Mouse (Mus musculus): ENCODE measurements at regions not wholly inside any gene's neighbourhood (a gene's known extent, or its start where the extent isn't known, plus 50 kb on each side); places are given as distances from the start of the nearest gene placed in this dataset.

DNA sequence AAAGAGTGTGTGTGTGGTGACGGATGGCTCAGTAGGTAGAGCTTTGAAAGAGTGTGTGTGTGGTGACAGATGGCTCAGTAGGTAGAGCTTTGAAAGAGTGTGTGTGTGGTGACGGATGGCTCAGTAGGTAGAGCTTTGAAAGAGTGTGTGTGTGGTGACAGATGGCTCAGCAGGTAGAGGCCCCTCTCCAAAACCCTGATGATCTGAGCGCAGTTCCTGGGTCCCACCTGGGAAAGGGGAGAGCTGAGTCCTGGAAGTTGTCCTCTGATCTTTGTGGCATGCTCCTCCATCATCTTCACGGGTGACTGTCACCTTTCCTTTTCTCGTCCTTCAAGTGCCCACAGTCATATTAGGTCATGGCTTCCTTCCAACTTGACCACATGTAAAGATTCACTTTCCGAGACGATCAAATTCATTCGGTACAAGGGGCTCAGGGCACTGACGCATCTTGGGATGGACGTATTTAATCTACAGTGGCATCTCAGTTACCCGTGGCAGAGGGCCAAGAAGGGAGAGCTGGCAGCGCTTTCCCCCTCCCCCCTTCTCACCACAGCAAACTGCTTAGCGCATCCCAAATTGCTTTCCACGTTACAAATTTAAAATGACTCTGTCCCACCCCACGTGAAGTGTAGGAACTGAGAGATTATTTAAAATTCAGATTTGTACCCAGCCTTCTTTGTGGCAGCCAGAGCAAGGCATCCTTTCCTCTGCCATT, 363.5 kb downstream of the Med10 start:
- POLR2A ChIA-PET = no interaction called here
- no peak for TF ChIP-seq CTCF (IDR thresholded peaks at IDR 0.05)
- DNase-seq (ENCODE audit: low read depth, low spot score) = no peak
- H3K27me3 ChIP-seq = no peaks in the 10 kb centered on the region
- no peak for ATAC-seq
- in situ Hi-C loops (cut with MboI; ENCODE audit: low pct_unique_long_range_greater_than_20kb) = no loop called here
- CTCF ChIA-PET = no interaction called here

DNA sequence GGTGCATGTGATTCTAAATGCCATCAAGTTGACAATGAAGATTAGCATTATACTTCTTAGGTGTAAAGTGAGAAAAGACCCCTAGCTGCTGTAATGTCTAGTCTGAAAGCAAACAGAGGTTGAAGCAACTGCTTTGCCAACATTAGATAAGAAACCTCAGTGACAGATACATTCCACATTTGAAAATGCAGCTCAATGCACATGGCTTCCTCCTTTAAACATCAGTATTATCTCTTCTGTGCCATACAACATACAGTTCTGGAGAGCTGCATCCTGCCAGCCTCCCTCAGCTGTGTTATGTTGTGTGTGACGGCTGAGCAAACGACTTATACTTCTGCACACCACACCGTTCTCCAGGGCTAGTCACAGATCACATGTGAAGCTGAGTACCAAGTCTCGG, 365.6 kb downstream of the Med10 start:
- ATAC-seq (no peak), DNase-seq (ENCODE audit: low read depth, low spot score) (no peak)
- no peaks in the 10 kb centered on the region for H3K27me3 ChIP-seq
- ChIA-PET CTCF (no interaction called here), POLR2A (no interaction called here)
- TF ChIP-seq CTCF (IDR thresholded peaks at IDR 0.05) = no peak
- in situ Hi-C loops (cut with MboI; ENCODE audit: low pct_unique_long_range_greater_than_20kb) = no loop called here

DNA sequence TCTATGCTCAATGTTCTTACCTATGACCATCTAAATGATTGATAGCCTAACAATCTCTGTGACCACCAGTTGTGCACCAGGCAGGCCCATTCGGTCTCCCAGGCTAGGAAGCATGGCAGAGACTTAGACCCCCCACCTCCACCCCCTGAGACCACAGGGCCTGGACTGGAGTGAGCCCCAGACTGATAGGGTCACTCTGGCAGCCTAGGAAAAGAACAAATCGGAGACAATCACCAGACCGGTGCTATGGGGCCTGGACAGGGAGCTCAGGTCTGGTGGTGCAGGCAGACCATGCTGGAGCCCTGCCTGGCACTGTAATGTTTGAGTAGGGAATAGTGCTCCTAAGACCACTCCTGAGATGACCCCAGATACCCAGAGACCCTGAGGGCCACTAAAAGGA, 366.7 kb downstream of the Med10 start:
- ATAC-seq = no peak
- POLR2A ChIA-PET = no interaction called here
- TF ChIP-seq CTCF (IDR thresholded peaks at IDR 0.05) = no peak
- no peak for DNase-seq (ENCODE audit: low read depth, low spot score)
- in situ Hi-C loops (cut with MboI; ENCODE audit: low pct_unique_long_range_greater_than_20kb) = no loop called here
- H3K27me3 ChIP-seq = no peaks in the 10 kb centered on the region
- CTCF ChIA-PET = no interaction called here

DNA sequence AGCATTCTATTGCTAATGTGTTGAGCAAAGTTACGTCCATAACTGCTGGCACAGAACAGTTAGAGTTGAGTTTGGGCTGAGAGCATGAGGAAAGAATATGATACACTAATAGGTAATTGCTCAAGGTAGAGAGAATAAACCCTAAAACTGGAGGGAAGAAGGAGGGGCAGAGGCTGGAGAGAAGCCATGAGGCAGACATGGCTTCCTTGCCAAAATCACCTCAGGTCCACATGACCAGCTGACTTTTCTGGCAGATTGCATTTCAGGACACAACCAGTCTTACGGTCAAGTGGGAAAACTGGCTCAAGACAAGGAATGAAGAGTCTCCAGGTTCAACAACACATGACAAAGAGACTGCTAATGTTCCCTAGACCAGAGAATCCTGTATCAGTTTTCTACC, 374.9 kb downstream of the Med10 start:
- ChIA-PET POLR2A (no interaction called here), CTCF (no interaction called here)
- in situ Hi-C loops (cut with MboI; ENCODE audit: low pct_unique_long_range_greater_than_20kb) = no loop called here
- TF ChIP-seq CTCF (IDR thresholded peaks at IDR 0.05) = no peak
- no peaks in the 10 kb centered on the region for H3K27me3 ChIP-seq
- no peak for ATAC-seq
- DNase-seq (ENCODE audit: low read depth, low spot score) = no peak

DNA sequence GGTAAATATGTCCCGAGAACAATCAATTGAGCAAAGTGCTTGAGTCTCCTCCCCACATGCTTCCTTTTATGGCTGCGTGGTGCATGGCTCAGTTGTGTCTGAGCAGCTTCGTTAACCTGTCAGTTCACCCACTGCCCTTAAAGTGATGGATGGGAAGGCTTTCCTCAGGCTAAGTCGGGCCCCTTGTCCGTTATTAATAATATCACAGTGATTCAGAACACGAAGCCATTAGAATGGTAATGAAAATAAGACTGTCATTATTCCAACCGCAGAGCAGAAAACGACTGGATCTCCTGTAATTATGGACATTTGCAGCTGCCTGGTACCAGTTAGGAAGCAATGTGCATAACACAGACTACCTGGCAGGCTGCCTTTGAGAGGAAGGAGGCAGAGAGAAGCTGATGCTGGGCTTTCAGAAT, 375.9 kb downstream of the Med10 start:
- no peak for TF ChIP-seq CTCF (IDR thresholded peaks at IDR 0.05)
- no peak for ATAC-seq
- no peaks in the 10 kb centered on the region for H3K27me3 ChIP-seq
- in situ Hi-C loops (cut with MboI; ENCODE audit: low pct_unique_long_range_greater_than_20kb) = no loop called here
- POLR2A ChIA-PET = no interaction called here
- peak; percentile 15 for DNase-seq (ENCODE audit: low read depth, low spot score)
- CTCF ChIA-PET = no interaction called here

DNA sequence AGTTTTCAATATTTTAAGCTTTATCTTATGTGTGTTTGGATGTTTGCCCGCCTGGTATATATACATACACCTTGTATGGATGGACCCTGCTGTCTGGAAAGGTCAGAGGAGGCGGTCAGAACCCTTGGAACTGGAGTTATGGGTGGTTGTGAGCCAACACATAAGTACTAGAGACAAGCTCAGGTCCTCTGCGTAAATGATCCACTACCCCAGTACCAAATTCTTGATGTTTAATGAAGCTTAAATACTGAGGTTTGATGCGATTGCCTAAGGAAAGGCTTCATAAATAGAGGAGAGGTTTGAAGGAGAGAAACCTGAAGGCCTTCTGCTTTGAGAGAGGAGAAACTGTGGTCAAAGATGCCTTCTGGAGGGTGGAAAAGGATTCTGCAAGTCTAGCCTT, 388.8 kb downstream of the Med10 start:
- ATAC-seq = peak; percentile 57
- H3K27me3 ChIP-seq = no peaks in the 10 kb centered on the region
- TF ChIP-seq CTCF (IDR thresholded peaks at IDR 0.05) = no peak
- peak; percentile 17 for DNase-seq (ENCODE audit: low read depth, low spot score)
- CTCF ChIA-PET = interaction anchor here (1.1 kb wide), 1 partner anchor 19 kb away, joined by 4 read pairs; no protein-coding TSS in a partner anchor
- POLR2A ChIA-PET = interaction anchor here (0.8 kb wide), 1 partner anchor 1933 kb away, joined by 3 read pairs; no protein-coding TSS in a partner anchor
- in situ Hi-C loops (cut with MboI; ENCODE audit: low pct_unique_long_range_greater_than_20kb) = no loop called here

DNA sequence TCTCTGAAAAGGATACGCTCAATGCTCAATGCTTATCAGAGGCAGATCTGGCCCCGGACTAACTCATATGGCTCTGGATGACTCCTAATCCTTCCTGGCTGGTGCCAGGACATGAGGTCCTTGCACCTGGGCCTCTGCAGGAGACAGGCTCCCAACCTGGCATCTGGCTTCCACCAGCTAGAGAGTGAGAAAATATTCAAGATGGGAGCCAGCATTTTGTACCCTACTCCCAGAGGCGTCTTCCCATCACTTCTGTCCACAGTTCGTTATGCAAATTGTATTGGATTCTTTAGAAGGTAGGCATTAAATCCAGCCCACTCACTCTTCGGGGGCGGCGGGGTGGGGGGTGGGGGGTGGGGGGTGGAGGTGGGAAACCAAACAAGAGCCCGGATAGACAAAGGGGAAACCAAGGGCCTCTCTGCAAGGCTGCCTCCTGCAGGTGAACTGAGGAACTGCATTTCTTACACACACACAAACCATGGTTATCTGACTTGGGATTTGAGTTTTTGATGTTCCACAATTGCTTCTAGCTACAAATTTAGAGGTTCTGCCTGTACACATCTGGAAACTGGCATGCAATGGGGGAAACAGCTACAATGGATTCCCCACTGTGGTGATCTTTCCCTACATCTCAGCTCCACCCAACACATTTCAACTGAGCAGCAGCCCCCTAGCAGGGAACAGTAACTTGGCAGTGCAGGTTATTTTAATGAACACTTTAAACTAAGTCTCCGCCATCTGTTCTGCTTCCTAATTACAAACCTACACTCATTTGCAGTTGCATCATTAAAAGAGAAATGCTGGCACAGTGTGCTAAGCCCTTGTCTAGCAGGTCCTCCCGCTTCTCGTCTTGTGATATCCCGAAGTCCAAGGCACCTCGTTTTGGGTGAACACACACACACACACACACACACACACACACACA, 390.2 kb downstream of the Med10 start:
- in situ Hi-C loops (cut with MboI; ENCODE audit: low pct_unique_long_range_greater_than_20kb) = no loop called here
- DNase-seq (ENCODE audit: low read depth, low spot score) (no peak), ATAC-seq (no peak)
- TF ChIP-seq CTCF (IDR thresholded peaks at IDR 0.05) = no peak
- ChIA-PET POLR2A (no interaction called here), CTCF (interaction anchor here (1.1 kb wide), 1 partner anchor 17 kb away, joined by 4 read pairs; no protein-coding TSS in a partner anchor)
- no peaks in the 10 kb centered on the region for H3K27me3 ChIP-seq

DNA sequence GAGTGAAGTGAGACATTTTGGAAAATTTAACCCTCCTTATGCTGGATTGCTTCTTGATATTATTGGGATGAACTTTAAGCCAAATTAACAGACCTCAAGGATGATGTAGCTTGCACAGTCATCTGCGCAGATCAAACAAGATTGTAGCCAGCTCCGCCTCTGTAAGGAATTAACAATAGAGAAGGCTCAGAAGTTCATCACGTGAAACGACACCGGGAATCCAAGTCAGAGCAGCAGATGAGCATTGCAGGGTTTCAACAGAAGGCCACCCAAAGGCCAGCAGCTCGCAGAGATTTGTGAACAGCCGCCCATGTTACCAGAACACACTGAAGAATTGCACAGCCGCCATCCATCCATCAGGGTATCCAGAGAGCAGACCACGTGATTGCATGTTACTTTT, 391.1 kb downstream of the Med10 start:
- TF ChIP-seq CTCF (IDR thresholded peaks at IDR 0.05) = no peak
- in situ Hi-C loops (cut with MboI; ENCODE audit: low pct_unique_long_range_greater_than_20kb) = no loop called here
- CTCF ChIA-PET = interaction anchor here (0.9 kb wide), 1 partner anchor 31 kb away, joined by 3 read pairs; no protein-coding TSS in a partner anchor
- POLR2A ChIA-PET = no interaction called here
- H3K27me3 ChIP-seq = no peaks in the 10 kb centered on the region
- no peak for DNase-seq (ENCODE audit: low read depth, low spot score)
- no peak for ATAC-seq

DNA sequence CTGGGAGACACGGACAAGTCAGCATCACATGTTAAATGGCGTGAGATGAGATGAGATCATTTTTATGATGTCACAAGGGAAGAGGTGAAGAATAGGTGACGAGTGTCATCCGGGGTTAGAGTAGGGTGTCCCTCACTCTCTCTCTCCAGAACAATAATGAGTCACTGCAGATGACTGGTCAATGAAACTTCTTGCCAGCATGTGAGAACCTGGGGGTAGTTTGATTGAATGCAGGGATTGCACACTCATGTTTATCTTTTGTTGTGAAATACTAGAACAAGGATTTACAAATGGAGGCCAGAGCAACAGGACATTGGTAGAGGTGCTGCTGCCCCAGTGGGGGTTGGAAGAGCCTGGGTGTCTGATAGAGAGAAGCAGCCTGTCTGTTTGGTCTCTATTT, 393.7 kb downstream of the Med10 start:
- no peaks in the 10 kb centered on the region for H3K27me3 ChIP-seq
- CTCF ChIA-PET = interaction anchor here (1.0 kb wide), 1 partner anchor 26 kb away, joined by 3 read pairs; no protein-coding TSS in a partner anchor
- POLR2A ChIA-PET = no interaction called here
- no peak for TF ChIP-seq CTCF (IDR thresholded peaks at IDR 0.05)
- ATAC-seq (peak; percentile 17), DNase-seq (ENCODE audit: low read depth, low spot score) (no peak)
- in situ Hi-C loops (cut with MboI; ENCODE audit: low pct_unique_long_range_greater_than_20kb) = no loop called here

DNA sequence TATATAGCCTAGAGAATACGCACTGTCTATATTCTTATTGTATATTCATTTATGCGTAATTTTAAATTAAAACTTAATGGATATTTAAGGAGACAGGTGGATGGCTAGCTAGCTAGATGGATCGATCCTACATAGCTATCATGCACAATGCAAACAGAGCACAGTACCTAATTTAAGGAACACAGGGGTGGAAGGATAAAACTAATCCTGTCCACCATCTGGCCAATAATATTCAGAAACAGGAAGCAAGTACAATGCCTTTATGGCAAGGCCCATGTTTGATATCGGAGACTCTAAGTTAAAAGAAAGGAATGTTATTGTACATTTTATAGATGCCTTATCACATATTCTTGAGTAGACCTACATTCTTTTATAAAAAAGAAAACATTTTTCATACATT, 396.4 kb downstream of the Med10 start:
- TF ChIP-seq CTCF (IDR thresholded peaks at IDR 0.05) = no peak
- CTCF ChIA-PET = no interaction called here
- in situ Hi-C loops (cut with MboI; ENCODE audit: low pct_unique_long_range_greater_than_20kb) = no loop called here
- ATAC-seq (no peak), DNase-seq (ENCODE audit: low read depth, low spot score) (no peak)
- POLR2A ChIA-PET = no interaction called here
- H3K27me3 ChIP-seq = no peaks in the 10 kb centered on the region

DNA sequence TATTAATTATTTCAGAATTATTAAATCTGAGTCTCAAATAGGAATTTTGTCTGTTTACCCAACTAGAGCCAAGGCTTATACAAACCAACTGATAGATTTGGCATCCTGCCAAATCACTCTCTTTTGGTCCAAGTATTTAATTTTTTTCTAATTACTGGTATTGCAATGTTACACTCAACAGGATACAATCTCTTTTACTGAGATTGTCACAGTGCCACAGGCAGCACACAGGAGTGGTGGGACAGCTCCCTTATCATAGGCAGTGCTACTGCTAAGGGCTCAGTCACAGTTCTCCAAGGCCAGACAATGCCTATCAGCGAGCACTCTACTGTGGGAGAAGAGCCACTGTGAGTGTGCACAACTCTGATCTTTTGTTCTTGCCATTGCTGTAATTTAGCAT, 396.9 kb downstream of the Med10 start:
- TF ChIP-seq CTCF (IDR thresholded peaks at IDR 0.05) = no peak
- ChIA-PET CTCF (no interaction called here), POLR2A (no interaction called here)
- no peak for ATAC-seq
- no peaks in the 10 kb centered on the region for H3K27me3 ChIP-seq
- DNase-seq (ENCODE audit: low read depth, low spot score) = no peak
- in situ Hi-C loops (cut with MboI; ENCODE audit: low pct_unique_long_range_greater_than_20kb) = no loop called here
